Mouse (Mus musculus): ENCODE measurements at regions not wholly inside any gene's neighbourhood (a gene's known extent, or its start where the extent isn't known, plus 50 kb on each side); places are given as distances from the start of the nearest gene placed in this dataset.
A peak's percentile ranks its signal among the peaks of the same experiment; 100 is the strongest.

DNA sequence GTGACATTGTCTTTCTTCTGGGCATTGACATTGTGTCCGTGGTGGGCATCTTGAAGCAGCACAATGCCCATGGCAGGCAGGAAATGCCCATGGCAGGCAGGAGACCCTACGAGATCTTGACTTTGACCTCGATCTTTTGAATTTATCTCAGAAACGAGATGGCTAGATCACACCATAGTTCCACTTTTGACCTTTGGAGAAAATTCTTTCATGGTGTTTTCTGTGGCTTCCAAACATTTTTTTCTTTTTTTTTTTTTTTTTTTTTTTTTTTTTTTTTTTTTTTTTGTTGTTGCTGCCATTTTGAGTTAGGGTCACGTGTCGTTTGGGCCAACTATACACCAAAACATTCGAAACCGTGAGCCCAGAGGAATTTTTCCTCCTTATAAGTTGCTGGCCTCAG, 201.5 kb downstream of the Vrk1 start:
- H3K4me1 ChIP-seq (ENCODE audit: control insufficient read depth, insufficient read depth, low read length): no peaks in the 10 kb centered on the region
- no peak for ATAC-seq
- no peaks in the 10 kb centered on the region for H3K36me3 ChIP-seq (ENCODE audit: control insufficient read depth, insufficient read depth, low read length)
- H3K9ac ChIP-seq (ENCODE audit: low read depth, low read length): no peak overlapping the region
- WGBS: 83% methylated on average over 8 of the region's 8 CpGs
- no peak overlapping the region for H3K4me3 ChIP-seq (ENCODE audit: low read depth, low read length)
- H3K27ac ChIP-seq (ENCODE audit: low read length): no peak overlapping the region
- H3K27me3 ChIP-seq (ENCODE audit: control insufficient read depth, insufficient read depth, low read depth, low read length): no peaks in the 10 kb centered on the region
- H3K9me3 ChIP-seq (replicated peaks; ENCODE audit: control insufficient read depth, low read length, poor library complexity, severe bottlenecking): no peaks in the 10 kb centered on the region
- no peak overlapping the region for H3K4me2 ChIP-seq (ENCODE audit: low read length)

DNA sequence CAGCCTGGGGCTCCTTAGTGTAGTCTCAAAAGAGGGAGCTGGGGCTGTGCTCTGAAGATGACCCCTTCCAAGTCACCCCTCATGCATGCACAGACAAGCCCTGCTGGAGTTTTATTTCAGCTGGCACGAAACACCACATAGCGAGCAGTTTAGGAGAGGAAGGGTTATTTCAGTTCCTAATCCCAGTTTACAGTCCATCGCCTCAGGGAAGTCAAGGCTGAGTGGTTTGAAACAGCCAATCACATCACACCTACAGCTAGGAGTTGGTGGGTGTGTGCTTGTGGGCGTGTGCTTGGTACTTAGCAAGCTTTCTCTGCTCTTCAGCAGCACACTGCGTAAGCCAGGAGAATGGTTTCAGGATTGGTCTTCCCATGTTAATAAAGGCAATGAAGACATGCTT, 202.4 kb downstream of the Vrk1 start:
- Histone ChIP-seq H3K9ac (ENCODE audit: low read depth, low read length) (no peak overlapping the region), H3K4me2 (ENCODE audit: low read length) (no peak overlapping the region), H3K4me1 (ENCODE audit: control insufficient read depth, insufficient read depth, low read length) (no peaks in the 10 kb centered on the region), H3K36me3 (ENCODE audit: control insufficient read depth, insufficient read depth, low read length) (no peaks in the 10 kb centered on the region), H3K27me3 (ENCODE audit: control insufficient read depth, insufficient read depth, low read depth, low read length) (no peaks in the 10 kb centered on the region), H3K27ac (ENCODE audit: low read length) (no peak overlapping the region), H3K4me3 (ENCODE audit: low read depth, low read length) (no peak overlapping the region), H3K9me3 (replicated peaks; ENCODE audit: control insufficient read depth, low read length, poor library complexity, severe bottlenecking) (no peaks in the 10 kb centered on the region)
- no peak for ATAC-seq
- 70% methylated on average over 5 of the region's 5 CpGs for WGBS

DNA sequence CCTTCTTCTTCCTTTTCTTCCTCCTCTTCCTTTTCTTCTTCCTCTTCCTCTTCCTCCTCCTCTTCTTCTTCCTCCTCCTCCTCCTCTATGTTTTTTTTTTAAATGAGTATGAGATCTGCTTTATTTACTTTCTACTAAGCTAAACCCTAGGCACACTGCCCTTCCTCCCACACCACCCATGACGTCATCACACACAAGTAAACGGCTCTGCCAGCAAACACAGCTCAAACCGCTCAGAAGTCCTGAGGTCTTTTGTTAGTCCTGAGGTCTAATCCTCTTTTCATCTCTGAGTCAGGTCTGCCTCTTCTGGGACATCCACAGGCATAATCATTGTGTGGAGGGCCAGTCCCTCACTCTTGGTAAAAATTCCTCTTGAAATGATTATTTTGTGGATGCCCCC, 210.0 kb downstream of the Vrk1 start:
- Histone ChIP-seq H3K4me2 (ENCODE audit: low read length) (no peak overlapping the region), H3K9ac (ENCODE audit: low read depth, low read length) (no peak overlapping the region), H3K4me1 (ENCODE audit: control insufficient read depth, insufficient read depth, low read length) (peaks cover 14% of the 10 kb centered on the region), H3K27me3 (ENCODE audit: control insufficient read depth, insufficient read depth, low read depth, low read length) (no peaks in the 10 kb centered on the region), H3K4me3 (ENCODE audit: low read depth, low read length) (no peak overlapping the region), H3K9me3 (replicated peaks; ENCODE audit: control insufficient read depth, low read length, poor library complexity, severe bottlenecking) (no peaks in the 10 kb centered on the region), H3K36me3 (ENCODE audit: control insufficient read depth, insufficient read depth, low read length) (no peaks in the 10 kb centered on the region), H3K27ac (ENCODE audit: low read length) (no peak overlapping the region)
- ATAC-seq: no peak
- WGBS: 12% methylated on average over 3 of the region's 3 CpGs

DNA sequence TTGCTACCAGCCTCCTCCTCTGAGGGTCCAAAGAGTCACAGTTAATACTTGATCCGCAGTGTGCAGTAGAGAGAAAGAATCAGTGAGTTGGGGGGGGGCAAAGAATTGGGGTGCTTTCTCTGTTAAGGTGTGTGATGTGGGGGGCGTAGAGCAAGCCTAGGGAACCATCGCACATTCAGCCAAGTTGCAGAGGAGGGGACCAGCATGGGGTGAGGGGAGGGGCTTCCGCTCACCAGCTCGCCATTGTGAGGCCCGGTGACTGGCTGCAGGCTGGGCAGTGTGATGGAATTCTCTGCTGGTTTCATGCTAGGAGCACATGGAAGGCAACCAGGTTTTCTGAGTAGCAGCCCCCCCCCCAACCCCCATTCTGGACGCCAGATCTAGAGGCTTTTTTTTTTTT, 216.2 kb downstream of the Vrk1 start:
- Histone ChIP-seq H3K36me3 (ENCODE audit: control insufficient read depth, insufficient read depth, low read length) (no peaks in the 10 kb centered on the region), H3K4me1 (ENCODE audit: control insufficient read depth, insufficient read depth, low read length) (peaks cover 28% of the 10 kb centered on the region), H3K9me3 (replicated peaks; ENCODE audit: control insufficient read depth, low read length, poor library complexity, severe bottlenecking) (no peaks in the 10 kb centered on the region), H3K27me3 (ENCODE audit: control insufficient read depth, insufficient read depth, low read depth, low read length) (no peaks in the 10 kb centered on the region), H3K27ac (ENCODE audit: low read length) (no peak overlapping the region), H3K9ac (ENCODE audit: low read depth, low read length) (no peak overlapping the region), H3K4me2 (ENCODE audit: low read length) (no peak overlapping the region), H3K4me3 (ENCODE audit: low read depth, low read length) (no peak overlapping the region)
- no peak for ATAC-seq
- 19% methylated on average over 7 of the region's 7 CpGs for WGBS

DNA sequence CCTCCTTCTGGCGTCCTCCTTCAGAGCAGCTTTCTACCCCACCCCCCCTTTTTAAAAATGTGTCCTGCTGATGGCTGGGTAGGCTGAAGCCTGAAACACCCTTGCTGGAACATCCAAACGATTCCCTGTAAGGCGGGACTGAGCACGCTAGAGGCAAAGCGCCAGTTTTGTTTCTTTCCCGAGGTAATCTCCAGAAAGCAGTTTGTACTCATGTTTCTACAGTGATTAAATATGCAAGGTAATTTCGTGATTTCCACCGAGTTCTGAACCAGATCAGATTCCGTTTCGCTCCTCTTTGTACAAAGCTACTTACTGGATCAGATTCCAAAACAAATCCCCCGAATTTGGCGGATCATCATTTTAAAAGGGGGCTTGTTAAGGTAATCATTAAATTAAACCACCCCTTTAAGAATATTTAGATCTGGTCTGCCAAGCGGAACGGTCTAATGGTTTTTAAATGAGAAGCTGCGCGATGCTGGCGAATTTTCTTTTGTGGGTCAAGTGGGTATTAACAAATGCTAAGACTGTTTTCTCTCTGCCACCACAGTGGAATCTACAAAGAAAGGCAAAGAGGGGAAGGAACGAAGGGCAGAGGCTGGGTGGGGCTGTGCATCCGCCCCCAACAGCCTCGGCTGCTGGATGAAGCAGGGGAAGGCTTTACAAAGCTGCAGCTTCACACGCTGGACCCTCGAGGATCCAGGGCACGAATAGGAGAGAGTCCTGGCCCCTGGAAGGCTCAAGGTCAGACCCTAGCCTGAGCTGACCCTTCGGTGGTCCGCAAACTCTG, 216.9 kb downstream of the Vrk1 start:
- H3K4me1 ChIP-seq (ENCODE audit: control insufficient read depth, insufficient read depth, low read length): peaks cover 28% of the 10 kb centered on the region
- peak overlapping the region; percentile 59 for H3K27ac ChIP-seq (ENCODE audit: low read length)
- H3K4me3 ChIP-seq (ENCODE audit: low read depth, low read length): peak overlapping the region; percentile 7; the same call in 1 of the 2 replicates
- H3K27me3 ChIP-seq (ENCODE audit: control insufficient read depth, insufficient read depth, low read depth, low read length): no peaks in the 10 kb centered on the region
- H3K9me3 ChIP-seq (replicated peaks; ENCODE audit: control insufficient read depth, low read length, poor library complexity, severe bottlenecking): no peaks in the 10 kb centered on the region
- H3K36me3 ChIP-seq (ENCODE audit: control insufficient read depth, insufficient read depth, low read length): no peaks in the 10 kb centered on the region
- peak overlapping the region; percentile 27 for H3K9ac ChIP-seq (ENCODE audit: low read depth, low read length)
- no peak for ATAC-seq
- WGBS: 7% methylated on average over 25 of the region's 25 CpGs
- peak overlapping the region; percentile 46 for H3K4me2 ChIP-seq (ENCODE audit: low read length)

DNA sequence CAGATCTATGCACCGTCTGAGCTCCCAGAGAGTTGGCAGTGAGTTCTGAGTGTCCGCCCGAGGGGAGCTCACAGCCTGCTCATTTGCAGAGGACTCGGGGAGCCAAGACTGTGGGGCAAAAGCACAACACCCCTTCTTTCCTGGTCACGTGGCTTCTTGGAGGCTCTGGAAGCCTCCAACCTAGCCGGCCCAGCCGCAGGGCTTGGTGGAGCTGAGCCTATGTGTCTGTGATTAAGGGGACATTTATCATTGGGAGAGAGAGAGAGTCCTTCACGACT, 217.5 kb downstream of the Vrk1 start:
- no peak overlapping the region for H3K4me3 ChIP-seq (ENCODE audit: low read depth, low read length)
- H3K4me1 ChIP-seq (ENCODE audit: control insufficient read depth, insufficient read depth, low read length): peaks cover 28% of the 10 kb centered on the region
- peak overlapping the region; percentile 59 for H3K27ac ChIP-seq (ENCODE audit: low read length)
- no peak for ATAC-seq
- peak overlapping the region; percentile 46 for H3K4me2 ChIP-seq (ENCODE audit: low read length)
- H3K36me3 ChIP-seq (ENCODE audit: control insufficient read depth, insufficient read depth, low read length): no peaks in the 10 kb centered on the region
- no peaks in the 10 kb centered on the region for H3K27me3 ChIP-seq (ENCODE audit: control insufficient read depth, insufficient read depth, low read depth, low read length)
- no peaks in the 10 kb centered on the region for H3K9me3 ChIP-seq (replicated peaks; ENCODE audit: control insufficient read depth, low read length, poor library complexity, severe bottlenecking)
- WGBS: 37% methylated on average over 8 of the region's 8 CpGs
- H3K9ac ChIP-seq (ENCODE audit: low read depth, low read length): peak overlapping the region; percentile 27

DNA sequence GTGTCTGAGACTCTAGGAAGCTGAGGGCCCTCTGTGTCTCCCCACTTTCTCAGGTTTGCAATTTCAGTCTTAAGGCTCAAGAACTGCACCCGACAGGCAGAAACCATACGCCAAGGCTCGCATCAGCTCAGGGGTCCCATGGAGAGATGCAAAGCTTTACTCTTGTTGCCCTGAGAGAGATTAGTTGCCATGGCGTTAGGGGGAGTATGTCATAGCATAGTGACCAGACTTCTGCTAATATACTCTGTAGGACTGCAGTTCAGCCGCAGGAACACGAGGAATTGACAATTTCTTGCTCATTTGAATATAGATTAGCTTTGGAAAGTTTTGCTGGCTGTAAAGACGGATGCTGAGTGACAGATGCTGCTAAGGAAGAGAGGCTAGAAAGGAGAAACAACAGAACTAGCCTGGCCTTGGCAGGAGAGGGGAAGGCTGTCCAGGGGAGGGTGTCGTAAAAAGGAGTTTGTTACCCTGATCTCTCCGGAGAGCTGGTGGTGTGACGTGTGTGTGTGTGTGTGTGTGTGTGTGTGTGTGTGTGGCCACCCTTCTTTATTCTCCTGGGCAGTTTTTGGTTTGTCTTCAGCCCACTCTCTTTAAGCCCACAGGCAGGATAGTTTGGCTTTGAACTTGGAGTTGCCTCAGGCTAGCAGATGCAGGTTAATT, 235.3 kb downstream of the Vrk1 start:
- ATAC-seq: no peak
- Histone ChIP-seq H3K36me3 (ENCODE audit: control insufficient read depth, insufficient read depth, low read length) (no peaks in the 10 kb centered on the region), H3K27ac (ENCODE audit: low read length) (no peak overlapping the region), H3K9ac (ENCODE audit: low read depth, low read length) (no peak overlapping the region), H3K4me3 (ENCODE audit: low read depth, low read length) (no peak overlapping the region), H3K27me3 (ENCODE audit: control insufficient read depth, insufficient read depth, low read depth, low read length) (no peaks in the 10 kb centered on the region), H3K4me2 (ENCODE audit: low read length) (no peak overlapping the region), H3K4me1 (ENCODE audit: control insufficient read depth, insufficient read depth, low read length) (peaks cover 6% of the 10 kb centered on the region), H3K9me3 (replicated peaks; ENCODE audit: control insufficient read depth, low read length, poor library complexity, severe bottlenecking) (no peaks in the 10 kb centered on the region)
- WGBS: 12% methylated on average over 10 of the region's 10 CpGs

DNA sequence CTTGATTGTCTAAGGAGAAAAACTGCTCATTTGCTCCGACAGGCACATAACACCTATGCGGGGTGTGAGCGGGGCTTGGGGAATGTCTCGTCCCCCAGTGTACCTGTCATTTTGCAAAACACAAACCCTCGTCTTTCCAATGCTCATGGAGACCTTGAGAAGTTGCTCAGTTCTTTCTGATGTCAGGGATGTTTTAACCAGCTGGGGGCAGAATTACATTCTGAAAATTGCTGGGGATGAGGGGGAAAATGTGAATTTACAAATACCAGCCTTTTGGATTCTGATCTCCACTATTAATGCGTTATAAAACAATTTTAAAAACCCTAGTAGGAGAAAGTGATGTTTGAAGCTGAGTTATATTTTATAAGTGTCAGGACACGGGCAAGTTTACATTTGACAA, 263.6 kb downstream of the Vrk1 start:
- 74% methylated on average over 7 of the region's 7 CpGs for whole genome bisulfite sequencing

DNA sequence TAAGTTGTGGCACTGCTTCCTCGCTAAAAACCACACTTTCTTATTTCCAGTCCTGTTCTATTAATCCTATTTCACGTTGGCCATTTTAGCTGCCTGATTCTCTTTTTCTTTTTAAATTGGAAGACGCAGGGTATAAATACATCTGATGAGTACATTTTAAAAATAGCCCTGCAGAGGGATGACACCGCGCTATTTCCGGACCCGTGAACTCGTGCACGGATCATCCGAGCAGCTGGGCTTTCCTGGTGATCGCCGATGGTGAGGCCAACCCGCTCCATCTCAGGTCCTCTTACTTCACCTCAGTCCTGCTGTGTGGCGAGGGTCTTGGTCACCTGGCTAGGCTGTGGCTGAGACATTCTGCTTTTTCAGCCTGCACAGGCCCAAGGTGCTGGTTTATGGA, 267.9 kb downstream of the Vrk1 start:
- no peaks in the 10 kb centered on the region for H3K4me1 ChIP-seq (ENCODE audit: control insufficient read depth, insufficient read depth, low read length)
- no peak for ATAC-seq
- no peaks in the 10 kb centered on the region for H3K9me3 ChIP-seq (replicated peaks; ENCODE audit: control insufficient read depth, low read length, poor library complexity, severe bottlenecking)
- no peak overlapping the region for H3K27ac ChIP-seq (ENCODE audit: low read length)
- no peak overlapping the region for H3K9ac ChIP-seq (ENCODE audit: low read depth, low read length)
- 89% methylated on average over 14 of the region's 14 CpGs for WGBS
- H3K4me3 ChIP-seq (ENCODE audit: low read depth, low read length): no peak overlapping the region
- H3K4me2 ChIP-seq (ENCODE audit: low read length): no peak overlapping the region
- no peaks in the 10 kb centered on the region for H3K36me3 ChIP-seq (ENCODE audit: control insufficient read depth, insufficient read depth, low read length)
- H3K27me3 ChIP-seq (ENCODE audit: control insufficient read depth, insufficient read depth, low read depth, low read length): no peaks in the 10 kb centered on the region

More for the DNA sequence above, 263.6 kb downstream of the Vrk1 start:
- H3K27me3 ChIP-seq (ENCODE audit: control insufficient read depth, insufficient read depth, low read depth, low read length): no peaks in the 10 kb centered on the region
- no peak overlapping the region for H3K27ac ChIP-seq (ENCODE audit: low read length)
- no peak for ATAC-seq
- H3K9me3 ChIP-seq (replicated peaks; ENCODE audit: control insufficient read depth, low read length, poor library complexity, severe bottlenecking): no peaks in the 10 kb centered on the region; the same call in 1 of the 2 replicates
- H3K9ac ChIP-seq (ENCODE audit: low read depth, low read length): no peak overlapping the region
- H3K36me3 ChIP-seq (ENCODE audit: control insufficient read depth, insufficient read depth, low read length): no peaks in the 10 kb centered on the region
- H3K4me1 ChIP-seq (ENCODE audit: control insufficient read depth, insufficient read depth, low read length): no peaks in the 10 kb centered on the region
- no peak overlapping the region for H3K4me3 ChIP-seq (ENCODE audit: low read depth, low read length)
- no peak overlapping the region for H3K4me2 ChIP-seq (ENCODE audit: low read length)

All from midbrain, embryonic 16.5 days (tissue).